Mouse (Mus musculus) spleen, adult 2 months (tissue): ENCODE data around the gene Abcc12. TPM values are rescaled to one million over a fixed set of nuclear protein-coding genes. Genes with fewer than 3 reads are reported as not detected.

Experiments used
- DNase-seq, 2 experiments: peaks; one replicate each; pipeline versions ENCODE4 v3.0.0 to v3.0.0-alpha.2; 2012 to 2021; ENCODE audit warnings: low spot score in 2 of 2, low read depth in 1 of 2
- H3K27ac ChIP-seq: fragments of 200-500 bp; 2 replicates; pipeline ENCODE4 v1.5.1; 2012; ENCODE audit warnings: low read length, inconsistent platforms; ENCODE audit not compliant: insufficient read depth
- H3K27me3 ChIP-seq: fragments of 200-500 bp; 2 replicates; pipeline ENCODE4 v1.6.1; 2012; ENCODE audit warnings: mild to moderate bottlenecking, moderate library complexity, low read length, inconsistent platforms; ENCODE audit not compliant: control insufficient read depth, insufficient read depth
- H3K36me3 ChIP-seq: fragments of 200-500 bp; 2 replicates; pipeline ENCODE4 v1.6.1; 2012; ENCODE audit warnings: mild to moderate bottlenecking, low read length, inconsistent platforms; ENCODE audit not compliant: control insufficient read depth, insufficient read depth
- H3K4me1 ChIP-seq: fragments of 200-500 bp; 2 replicates; pipeline ENCODE4 v1.6.1; 2011; ENCODE audit warnings: inconsistent platforms; ENCODE audit not compliant: control insufficient read depth, insufficient read depth, insufficient read length
- H3K4me3 ChIP-seq: fragments of 200-500 bp; 2 replicates; pipeline ENCODE4 v1.5.1; 2011; ENCODE audit warnings: mild to moderate bottlenecking, inconsistent platforms; ENCODE audit not compliant: insufficient read depth, insufficient read length; ENCODE audit errors: extremely low read depth
- CTCF ChIP-seq: fragments of 200-500 bp; IDR thresholded peaks from 2 replicates; pipeline ENCODE4 v1.5.1; 2011; ENCODE audit warnings: mild to moderate bottlenecking, inconsistent platforms; ENCODE audit not compliant: insufficient read depth, insufficient read length, insufficient replicate concordance; ENCODE audit errors: extremely low read depth
- POLR2A ChIP-seq: fragments of 200-500 bp; IDR thresholded peaks from 2 replicates; pipeline ENCODE4 v1.6.1; 2011; ENCODE audit warnings: low read depth, low read length, inconsistent platforms
- WGBS: fragments of 180-500 bp; shearing (Covaris S2); methylation state at CpG from one replicate; pipeline ENCODE4 v1.1.7; 2018; 5-methylcytosine and 5-hydroxymethylcytosine counted together
- polyA plus RNA-seq: library from polyadenylated mRNA; depleted of rRNA; stranded (reverse); fragments of >200 nt; gene quantifications from 2 replicates; pipeline ENCODE4 v1.2.3, GENCODE M21; 2012

Abcc12 gene
- polyA plus RNA-seq, 1 experiment, result 0.08 TPM

DNA sequence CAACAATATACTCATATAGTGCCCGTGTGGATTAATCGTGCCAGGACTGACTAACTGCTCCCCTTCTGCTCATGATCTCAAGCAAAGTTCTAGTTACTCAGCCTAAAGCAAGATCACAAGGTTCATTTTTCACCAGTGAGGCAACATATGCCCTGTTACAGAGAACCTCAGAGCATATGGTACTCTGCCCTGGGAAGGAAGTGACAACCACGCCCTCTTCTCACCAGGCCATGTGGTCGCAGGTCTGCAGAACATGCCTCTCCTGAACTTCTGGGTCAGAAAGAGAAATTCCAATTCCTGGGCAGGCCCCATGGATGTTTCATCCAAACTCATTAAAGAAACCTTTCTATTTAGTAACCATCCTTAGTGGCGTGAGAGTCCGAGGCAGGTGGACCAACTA is 39.6 kb downstream of the Abcc12 start:
- WGBS, result 79% methylated on average over 6 of the region's 6 CpGs
- no peak for TF ChIP-seq POLR2A
- no peak for TF ChIP-seq CTCF

DNA sequence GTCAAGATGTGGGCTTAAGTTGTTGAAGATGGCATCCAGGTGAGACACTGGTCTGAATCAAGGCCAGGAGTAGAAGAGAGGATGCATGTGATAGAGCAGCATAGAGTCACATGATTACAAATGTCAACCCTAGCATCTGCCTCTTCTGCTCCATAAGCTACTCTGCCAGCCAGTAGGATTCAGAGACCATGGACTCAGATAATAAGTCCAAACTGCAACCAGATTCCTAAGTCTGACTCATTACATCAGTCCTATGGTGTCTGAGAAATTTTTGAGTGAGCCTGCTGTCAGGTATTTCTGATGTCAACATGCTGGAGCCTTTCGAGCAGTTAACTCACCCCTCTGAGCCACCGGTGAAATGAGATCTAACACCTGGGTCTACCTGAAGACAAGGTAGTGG is 40.1 kb downstream of the Abcc12 start:
- TF ChIP-seq CTCF (no peak), POLR2A (no peak)
- Histone ChIP-seq H3K27me3 (no peaks in the 10 kb centered on the region), H3K36me3 (no peaks in the 10 kb centered on the region), H3K4me1 (no peaks in the 10 kb centered on the region), H3K27ac (no peak overlapping the region), H3K4me3 (no peak overlapping the region)
- DNase-seq, result no peak
- WGBS, result 96% methylated on average over 2 of the region's 2 CpGs

More for the DNA sequence above, 39.6 kb downstream of the Abcc12 start:
- Histone ChIP-seq H3K4me1 (no peaks in the 10 kb centered on the region), H3K4me3 (no peak overlapping the region), H3K36me3 (no peaks in the 10 kb centered on the region), H3K27ac (no peak overlapping the region), H3K27me3 (no peaks in the 10 kb centered on the region)
- no peak for DNase-seq

DNA sequence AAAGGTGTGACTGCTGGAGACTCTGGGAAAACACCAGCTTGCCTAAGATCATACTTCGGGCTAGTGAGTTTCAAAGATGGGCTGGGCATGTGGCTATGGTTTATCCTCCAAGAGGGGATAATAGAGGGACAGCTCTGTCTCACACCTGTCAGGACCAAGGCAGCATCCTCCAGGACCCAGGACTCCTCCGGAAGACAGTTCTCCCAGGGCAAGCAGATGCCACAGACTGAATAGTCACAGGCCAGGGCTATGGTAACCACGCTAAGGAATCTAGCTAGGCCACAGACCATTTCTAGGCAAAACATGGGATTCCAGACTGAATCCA is 43.9 kb downstream of the Abcc12 start:
- DNase-seq, result no peak
- no peak overlapping the region for H3K27ac ChIP-seq
- H3K4me1 ChIP-seq, result no peaks in the 10 kb centered on the region
- H3K36me3 ChIP-seq, result no peaks in the 10 kb centered on the region
- WGBS, result 73% methylated on average over 3 of the region's 3 CpGs
- no peaks in the 10 kb centered on the region for H3K27me3 ChIP-seq
- no peak overlapping the region for H3K4me3 ChIP-seq
- no peak for TF ChIP-seq POLR2A
- no peak for TF ChIP-seq CTCF

DNA sequence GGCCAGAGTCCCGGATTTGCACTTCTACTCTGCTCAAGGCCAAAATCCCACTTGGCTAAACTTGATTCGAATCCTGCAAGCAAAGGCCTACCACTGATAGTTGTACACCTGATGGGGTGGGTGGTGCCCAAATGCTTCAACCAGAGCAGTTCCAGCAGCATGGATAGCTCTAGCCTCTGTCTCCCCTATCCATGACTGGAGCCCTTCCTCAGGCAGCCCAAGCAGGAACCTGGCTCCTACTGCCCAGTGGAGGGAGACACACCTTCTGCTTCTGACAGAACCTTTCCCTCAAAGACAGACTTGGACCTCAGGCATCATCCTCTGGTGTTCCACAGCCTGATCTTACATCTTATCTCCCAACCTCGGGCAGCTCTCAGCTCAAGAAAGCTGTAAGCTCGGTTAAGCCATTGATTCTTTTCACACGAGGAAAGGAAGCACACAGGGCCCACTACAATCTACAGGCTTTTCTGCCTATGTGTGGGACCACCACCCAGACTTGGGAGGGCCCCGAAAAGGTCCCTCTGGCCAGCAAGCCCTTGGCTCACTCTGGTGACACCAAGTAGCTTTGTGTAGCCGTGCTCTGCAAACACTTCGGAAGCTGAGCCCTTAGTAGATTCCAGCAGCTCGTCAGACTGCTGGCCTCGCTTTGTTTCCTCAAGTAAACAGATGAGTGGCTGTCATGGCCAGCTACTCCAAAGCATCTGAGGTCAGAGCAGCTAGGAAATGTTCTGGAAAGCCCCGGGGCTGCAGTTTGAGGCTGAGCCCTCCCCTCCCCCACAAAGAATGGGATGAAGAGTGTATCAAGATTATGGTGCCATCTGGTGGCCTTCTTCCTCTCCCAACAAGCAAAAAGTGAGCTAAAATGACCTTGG is 44.5 kb downstream of the Abcc12 start:
- 60% methylated on average over 11 of the region's 11 CpGs for WGBS
- Histone ChIP-seq H3K36me3 (no peaks in the 10 kb centered on the region), H3K27ac (0 out of 2 replicates have a peak overlapping the region, but pooled peaks have one; percentile 45), H3K27me3 (no peaks in the 10 kb centered on the region), H3K4me3 (no peak overlapping the region), H3K4me1 (no peaks in the 10 kb centered on the region)
- TF ChIP-seq POLR2A (no peak), CTCF (no peak)
- peak in 1 of 2 experiments; percentile 4 for DNase-seq

DNA sequence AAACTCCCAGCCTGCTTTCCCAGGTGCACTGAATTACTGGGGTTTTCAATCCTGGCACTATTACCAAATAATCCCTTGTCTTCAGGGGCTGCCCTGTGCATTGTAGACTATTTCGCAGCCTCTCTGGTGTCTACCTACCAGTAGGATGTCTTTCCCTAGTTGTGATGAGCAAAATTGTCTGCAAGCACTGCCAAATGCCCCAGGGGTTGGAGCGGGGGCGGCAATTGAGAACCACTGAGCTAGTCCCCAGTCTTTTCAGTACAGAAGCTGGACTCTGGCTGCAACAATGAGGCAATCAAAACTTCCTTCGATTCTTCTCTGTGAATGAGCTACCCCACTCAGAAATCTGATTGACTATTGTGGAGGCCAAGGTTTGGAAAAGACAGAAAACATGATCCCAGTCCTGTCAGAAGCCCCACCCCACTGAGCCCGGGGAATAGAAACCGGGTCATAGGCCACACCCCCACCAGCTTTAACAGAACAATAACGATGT is 45.4 kb downstream of the Abcc12 start:
- WGBS, result 54% methylated on average over 7 of the region's 7 CpGs
- TF ChIP-seq POLR2A (no peak), CTCF (no peak)
- H3K27ac ChIP-seq, result no peak overlapping the region
- DNase-seq, result no peak
- H3K36me3 ChIP-seq, result no peaks in the 10 kb centered on the region
- no peak overlapping the region for H3K4me3 ChIP-seq
- H3K4me1 ChIP-seq, result no peaks in the 10 kb centered on the region
- no peaks in the 10 kb centered on the region for H3K27me3 ChIP-seq

DNA sequence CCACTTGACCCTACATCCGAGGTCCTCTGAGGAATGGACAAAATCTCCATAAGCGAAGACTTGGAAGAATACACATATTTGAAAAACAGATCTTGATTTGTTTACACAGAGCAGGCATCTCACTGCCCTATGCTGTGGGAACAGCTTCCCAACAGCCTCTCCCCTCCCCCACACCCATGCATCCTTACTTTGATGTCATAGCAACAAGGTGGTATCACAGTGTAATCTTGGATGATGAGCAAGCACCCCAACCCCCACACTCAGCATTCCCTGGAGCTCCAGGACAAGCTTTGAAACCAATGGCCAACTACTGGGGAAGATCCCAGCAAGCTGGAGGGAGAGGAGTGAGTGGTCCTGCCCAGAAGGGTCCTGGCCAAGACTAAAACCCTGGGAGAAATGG is 50.8 kb downstream of the Abcc12 start:
- no peaks in the 10 kb centered on the region for H3K27me3 ChIP-seq
- no peak overlapping the region for H3K4me3 ChIP-seq
- 72% methylated on average over 2 of the region's 2 CpGs for WGBS
- H3K4me1 ChIP-seq, result no peaks in the 10 kb centered on the region
- no peak for DNase-seq
- no peaks in the 10 kb centered on the region for H3K36me3 ChIP-seq
- no peak overlapping the region; the same call in 1 of the 2 replicates for H3K27ac ChIP-seq
- TF ChIP-seq CTCF (no peak), POLR2A (no peak)

DNA sequence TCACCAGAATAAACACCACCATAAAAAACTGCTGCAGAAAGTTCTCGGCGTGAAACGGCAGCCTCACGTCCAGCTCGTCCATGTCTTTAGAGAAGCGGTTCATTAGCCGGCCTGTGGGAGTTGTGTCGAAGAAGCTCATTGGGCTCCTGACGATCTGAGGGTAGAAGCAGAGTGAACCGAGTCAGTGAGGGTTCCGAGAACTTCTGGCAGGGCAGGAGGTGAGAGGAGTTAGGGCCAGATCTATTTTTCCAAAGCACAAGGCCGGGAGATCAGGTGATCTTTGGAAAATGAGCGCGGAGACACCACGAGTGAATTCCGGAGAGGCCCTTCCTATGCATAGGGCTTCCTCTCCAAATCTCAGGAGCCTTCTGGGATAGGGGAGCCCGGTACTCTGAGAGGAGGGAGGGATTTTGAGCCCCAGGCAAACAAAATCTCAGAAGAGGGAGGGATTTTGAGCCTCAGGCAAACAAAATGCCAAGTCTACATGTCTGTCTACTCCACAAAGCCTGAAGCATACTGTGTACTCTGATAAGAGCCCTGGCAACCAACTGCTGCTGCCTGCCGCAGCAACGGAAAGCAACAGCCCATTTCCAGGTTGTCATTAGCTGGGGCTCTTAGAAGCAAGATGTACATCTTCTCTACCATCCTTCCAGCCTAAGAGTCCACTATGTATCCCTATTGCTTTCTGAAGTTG is 53.0 kb downstream of the Abcc12 start:
- no peak for TF ChIP-seq POLR2A
- no peak for TF ChIP-seq CTCF

More for the DNA sequence above, 53.0 kb downstream of the Abcc12 start:
- Histone ChIP-seq H3K36me3 (no peaks in the 10 kb centered on the region), H3K27ac (no peak overlapping the region), H3K27me3 (no peaks in the 10 kb centered on the region), H3K4me1 (no peaks in the 10 kb centered on the region), H3K4me3 (no peak overlapping the region)
- DNase-seq, result no peak
- 87% methylated on average over 19 of the region's 19 CpGs for WGBS
